Mouse (Mus musculus) thymus, adult 2 months (tissue): ENCODE data around the gene Cacnb2. TPM values are rescaled to one million over a fixed set of nuclear protein-coding genes. Genes with fewer than 3 reads are reported as not detected.

ENCODE experiments used
- DNase-seq: peaks from one replicate; pipeline ENCODE4 v3.0.0; 2021
- H3K27ac ChIP-seq: fragments of 200-500 bp; 2 replicates; pipeline ENCODE4 v1.5.1; 2012; ENCODE audit warnings: low read length, control low read depth; ENCODE audit not compliant: control insufficient read depth, insufficient read depth
- H3K27me3 ChIP-seq: fragments of 200-500 bp; 2 replicates; pipeline ENCODE4 v1.6.1; 2012; ENCODE audit warnings: mild to moderate bottlenecking, low read length, moderate library complexity, mixed read lengths; ENCODE audit not compliant: control insufficient read depth, insufficient read depth
- H3K36me3 ChIP-seq: fragments of 200-500 bp; 2 replicates; pipeline ENCODE4 v1.6.1; 2012; ENCODE audit warnings: mild to moderate bottlenecking, low read length, moderate library complexity; ENCODE audit not compliant: control insufficient read depth, insufficient read depth
- H3K4me1 ChIP-seq: fragments of 200-500 bp; replicated peaks from 2 replicates; pipeline ENCODE4 v1.6.1; 2012; ENCODE audit warnings: low read length; ENCODE audit not compliant: control insufficient read depth, insufficient read depth
- H3K4me3 ChIP-seq: fragments of 200-500 bp; 2 replicates; pipeline ENCODE4 v1.5.1; 2012; ENCODE audit warnings: mild to moderate bottlenecking, low read length, control low read depth, moderate library complexity; ENCODE audit not compliant: control insufficient read depth, insufficient read depth
- CTCF ChIP-seq: fragments of 200-500 bp; IDR thresholded peaks from 2 replicates; pipeline ENCODE4 v1.5.1; 2012; ENCODE audit warnings: mild to moderate bottlenecking, control low read depth, low read length, moderate library complexity, borderline replicate concordance; ENCODE audit not compliant: control insufficient read depth, poor library complexity, insufficient read depth; ENCODE audit errors: extremely low read depth
- POLR2A ChIP-seq: fragments of 200-500 bp; IDR thresholded peaks from 2 replicates; pipeline ENCODE4 v1.6.1; 2012; ENCODE audit warnings: mild to moderate bottlenecking, low read length, control low read depth, moderate library complexity; ENCODE audit not compliant: control insufficient read depth, poor library complexity, insufficient read depth; ENCODE audit errors: extremely low read depth
- WGBS: fragments of 180-500 bp; shearing (Covaris S2); methylation state at CpG from one replicate; pipeline ENCODE4 v1.1.7; 2018; 5-methylcytosine and 5-hydroxymethylcytosine counted together
- polyA plus RNA-seq: library from polyadenylated mRNA; depleted of rRNA; stranded (reverse); fragments of >200 nt; gene quantifications from 2 replicates; pipeline ENCODE4 v1.2.3, GENCODE M21; 2012; rRNA removed

Cacnb2 gene
- polyA plus RNA-seq, 1 experiment = 1.6 TPM

DNA sequence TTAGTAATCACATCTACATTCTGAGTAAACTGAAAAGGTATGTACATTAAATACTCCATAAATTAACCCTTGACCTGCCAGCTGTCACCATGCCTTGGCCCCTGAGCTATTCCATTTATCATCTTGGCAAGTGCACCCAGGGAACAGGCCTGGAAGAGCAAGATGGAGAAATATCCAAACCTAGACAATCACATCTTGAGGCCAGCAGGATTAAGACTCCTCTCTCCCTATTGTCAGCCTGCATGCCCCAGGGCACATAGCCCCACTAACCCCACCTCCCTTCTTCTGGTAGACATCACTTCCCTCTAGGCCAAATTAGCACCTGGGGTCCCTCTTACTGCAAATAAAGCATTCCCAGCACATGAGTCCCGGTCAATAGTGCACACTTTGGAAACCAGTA is 424.9 kb downstream of the Cacnb2 start:
- DNase-seq = no peak
- TF ChIP-seq CTCF = no peak
- TF ChIP-seq POLR2A = no peak
- Histone ChIP-seq H3K27ac (no peak overlapping the region), H3K4me3 (no peak overlapping the region), H3K27me3 (no peaks in the 10 kb centered on the region), H3K36me3 (no peaks in the 10 kb centered on the region), H3K4me1 (no peaks in the 10 kb centered on the region)
- 97% methylated on average over 1 of the region's 1 CpGs for WGBS

Other genes with a start within 250 kb of the Cacnb2 start
- gene Slc39a12, start 214.8 kb upstream of the Cacnb2 start, polyA plus RNA-seq = 0.07 and 0.09 TPM in 2 replicates